Mouse (Mus musculus) limb, embryonic 10.5 days (tissue): Measurements from ENCODE around the gene Scn10a. TPM values are rescaled to one million over a fixed set of nuclear protein-coding genes. Genes with fewer than 3 reads are reported as not detected.
A peak's percentile ranks its signal among the peaks of the same experiment; 100 is the strongest.

ENCODE experiments used
- DNase-seq: peaks from one replicate; pipeline ENCODE4 v3.0.0-alpha.2; 2017; ENCODE audit warnings: low spot score
- H3K27ac ChIP-seq: fragments of 300-500 bp; sonication (generic); 2 replicates; pipeline ENCODE4 v1.5.1; 2016; ENCODE audit warnings: mild to moderate bottlenecking
- H3K27me3 ChIP-seq: fragments of 300-500 bp; sonication (generic); 2 replicates; pipeline ENCODE4 v1.6.1; 2016; ENCODE audit warnings: low read depth, mild to moderate bottlenecking; ENCODE audit not compliant: poor library complexity, severe bottlenecking
- H3K36me3 ChIP-seq: fragments of 300-500 bp; sonication (generic); 2 replicates; pipeline ENCODE4 v1.6.1; 2016; ENCODE audit warnings: mild to moderate bottlenecking, moderate library complexity
- H3K4me1 ChIP-seq: fragments of 300-500 bp; sonication (generic); 2 replicates; pipeline ENCODE4 v1.6.1; 2016
- H3K4me3 ChIP-seq: fragments of 300-500 bp; sonication (generic); 2 replicates; pipeline ENCODE4 v1.5.1; 2016; ENCODE audit warnings: mild to moderate bottlenecking, moderate library complexity
- H3K9me3 ChIP-seq: fragments of 300-500 bp; sonication (generic); replicated peaks from 2 replicates; pipeline ENCODE4 v1.6.1; 2016; ENCODE audit warnings: mild to moderate bottlenecking
- WGBS: fragments of 180-500 bp; shearing (Covaris S2); methylation state at CpG from one replicate; pipeline ENCODE4 v1.1.7; 2016; 5-methylcytosine and 5-hydroxymethylcytosine counted together
- polyA plus RNA-seq: library from polyadenylated mRNA; unstranded; fragments of >200 nt; fragmentation: Nextera tagmentation; extraction: Ambion mirVana; gene quantifications from 2 replicates; pipeline ENCODE4 v1.2.1, GENCODE M21; 2016

The Scn10a gene
- polyA plus RNA-seq, 1 experiment from 2014 or later: not detected

- Histone ChIP-seq H3K36me3 (no peaks in the 10 kb centered on the region), H3K27me3 (peaks cover 11% of the 10 kb centered on the region), H3K9me3 (no peaks in the 10 kb centered on the region), H3K4me3 (0 out of 2 replicates have a peak overlapping the region, but pooled peaks have one; percentile 1), H3K4me1 (peaks cover 27% of the 10 kb centered on the region), H3K27ac (no peak overlapping the region; the same call in 1 of the 2 replicates)
- DNase-seq: peak; percentile 50
- WGBS: 38% methylated on average over 15 of the region's 15 CpGs
These were observed 87.1 kb downstream of the Scn10a start for GRCm38 (mm10) chr9:119631899-119632533.

GRCm38 (mm10) chr9:119631393-119631898, 87.7 kb downstream of the Scn10a start:
- Histone ChIP-seq H3K9me3 (no peaks in the 10 kb centered on the region), H3K36me3 (no peaks in the 10 kb centered on the region), H3K27me3 (peaks cover 11% of the 10 kb centered on the region), H3K27ac (no peak overlapping the region; the same call in 1 of the 2 replicates), H3K4me3 (0 out of 2 replicates have a peak overlapping the region, but pooled peaks have one; percentile 1), H3K4me1 (peaks cover 27% of the 10 kb centered on the region)
- WGBS: 60% methylated on average over 13 of the region's 13 CpGs
- DNase-seq: no peak

GRCm38 (mm10) chr9:119628690-119629268, 90.3 kb downstream of the Scn10a start:
- no peak for DNase-seq
- no peaks in the 10 kb centered on the region for H3K36me3 ChIP-seq
- no peaks in the 10 kb centered on the region for H3K9me3 ChIP-seq
- no peak overlapping the region for H3K27ac ChIP-seq
- 78% methylated on average over 8 of the region's 8 CpGs for WGBS
- H3K4me1 ChIP-seq: peaks cover 21% of the 10 kb centered on the region
- H3K4me3 ChIP-seq: no peak overlapping the region
- peaks cover 7% of the 10 kb centered on the region; the same call in 1 of the 2 replicates for H3K27me3 ChIP-seq

- H3K27ac ChIP-seq: no peak overlapping the region
- H3K27me3 ChIP-seq: 0 out of 2 replicates have a peak, but pooled peaks cover 3% of the 10 kb centered on the region
- H3K4me3 ChIP-seq: no peak overlapping the region
- H3K36me3 ChIP-seq: no peaks in the 10 kb centered on the region
- peaks cover 13% of the 10 kb centered on the region for H3K4me1 ChIP-seq
- H3K9me3 ChIP-seq: no peaks in the 10 kb centered on the region
- no peak for DNase-seq
- 81% methylated on average over 6 of the region's 6 CpGs for WGBS
These were observed 91.9 kb downstream of the Scn10a start for GRCm38 (mm10) chr9:119627227-119627626.

- Histone ChIP-seq H3K36me3 (no peaks in the 10 kb centered on the region), H3K4me1 (no peaks in the 10 kb centered on the region), H3K27me3 (no peaks in the 10 kb centered on the region), H3K9me3 (no peaks in the 10 kb centered on the region), H3K27ac (no peak overlapping the region), H3K4me3 (no peak overlapping the region)
- 91% methylated on average over 4 of the region's 4 CpGs for WGBS
- no peak for DNase-seq
These were observed 95.0 kb downstream of the Scn10a start for GRCm38 (mm10) chr9:119624151-119624550.

- WGBS: 82% methylated on average over 6 of the region's 6 CpGs
- Histone ChIP-seq H3K9me3 (no peaks in the 10 kb centered on the region), H3K27me3 (no peaks in the 10 kb centered on the region)
These were observed 104.3 kb downstream of the Scn10a start for GRCm38 (mm10) chr9:119614798-119615197.

GRCm38 (mm10) chr9:119610563-119611166, 108.5 kb downstream of the Scn10a start:
- H3K27ac ChIP-seq: no peak overlapping the region
- H3K36me3 ChIP-seq: no peaks in the 10 kb centered on the region
- DNase-seq: no peak
- peaks cover 15% of the 10 kb centered on the region for H3K4me1 ChIP-seq
- WGBS: 90% methylated on average over 7 of the region's 7 CpGs
- no peaks in the 10 kb centered on the region for H3K9me3 ChIP-seq
- no peaks in the 10 kb centered on the region for H3K27me3 ChIP-seq
- no peak overlapping the region for H3K4me3 ChIP-seq

More at GRCm38 (mm10) chr9:119614798-119615197, 104.3 kb downstream of the Scn10a start:
- no peak overlapping the region for H3K4me3 ChIP-seq
- H3K4me1 ChIP-seq: peaks cover 19% of the 10 kb centered on the region
- DNase-seq: no peak
- no peaks in the 10 kb centered on the region for H3K36me3 ChIP-seq
- peak overlapping the region; percentile 46; the same call in 1 of the 2 replicates for H3K27ac ChIP-seq

- Histone ChIP-seq H3K36me3 (no peaks in the 10 kb centered on the region), H3K4me1 (peaks cover 9% of the 10 kb centered on the region), H3K4me3 (no peak overlapping the region), H3K9me3 (no peaks in the 10 kb centered on the region), H3K27ac (no peak overlapping the region), H3K27me3 (no peaks in the 10 kb centered on the region)
- no peak for DNase-seq
- 93% methylated on average over 5 of the region's 5 CpGs for WGBS
These were observed 112.2 kb downstream of the Scn10a start for GRCm38 (mm10) chr9:119606906-119607305.

- peaks cover 9% of the 10 kb centered on the region for H3K4me1 ChIP-seq
- H3K4me3 ChIP-seq: no peak overlapping the region
- no peak overlapping the region for H3K27ac ChIP-seq
- H3K36me3 ChIP-seq: no peaks in the 10 kb centered on the region
- H3K9me3 ChIP-seq: no peaks in the 10 kb centered on the region
- H3K27me3 ChIP-seq: no peaks in the 10 kb centered on the region
- 81% methylated on average over 8 of the region's 8 CpGs for WGBS
- DNase-seq: no peak
These were observed 114.5 kb downstream of the Scn10a start for GRCm38 (mm10) chr9:119604607-119605006.

GRCm38 (mm10) chr9:119598501-119598900, 120.6 kb downstream of the Scn10a start:
- no peaks in the 10 kb centered on the region for H3K4me1 ChIP-seq
- H3K9me3 ChIP-seq: no peaks in the 10 kb centered on the region
- no peak overlapping the region for H3K27ac ChIP-seq
- no peak for DNase-seq
- H3K36me3 ChIP-seq: no peaks in the 10 kb centered on the region
- H3K4me3 ChIP-seq: no peak overlapping the region
- WGBS: 91% methylated on average over 10 of the region's 10 CpGs
- no peaks in the 10 kb centered on the region for H3K27me3 ChIP-seq

- 83% methylated on average over 8 of the region's 8 CpGs for WGBS
- no peak for DNase-seq
- no peak overlapping the region for H3K27ac ChIP-seq
- H3K4me1 ChIP-seq: no peaks in the 10 kb centered on the region
- H3K9me3 ChIP-seq: no peaks in the 10 kb centered on the region
- H3K27me3 ChIP-seq: no peaks in the 10 kb centered on the region
- no peaks in the 10 kb centered on the region for H3K36me3 ChIP-seq
- H3K4me3 ChIP-seq: no peak overlapping the region
These were observed 121.8 kb downstream of the Scn10a start for GRCm38 (mm10) chr9:119597332-119597731.

- H3K27me3 ChIP-seq: peaks cover 23% of the 10 kb centered on the region
- H3K9me3 ChIP-seq: no peaks in the 10 kb centered on the region
- no peaks in the 10 kb centered on the region for H3K36me3 ChIP-seq
- H3K27ac ChIP-seq: no peak overlapping the region
- DNase-seq: no peak
- H3K4me1 ChIP-seq: peaks cover 28% of the 10 kb centered on the region
- no peak overlapping the region for H3K4me3 ChIP-seq
- 87% methylated on average over 8 of the region's 8 CpGs for WGBS
These were observed 129.5 kb downstream of the Scn10a start for GRCm38 (mm10) chr9:119589592-119589991.
